Mouse (Mus musculus): ENCODE data around the gene Amigo3. TPM values are rescaled to one million over a fixed set of nuclear protein-coding genes. Genes with fewer than 3 reads are reported as not detected.

The Amigo3 gene
- polyA plus RNA-seq (2014; fragmentation: Illumina TruSeq; extraction: RNeasy Lipid Tissue Mini Kit (QIAGEN cat#74804); ENCODE audit: low read depth, low replicate concordance), result 4.1 TPM

DNA sequence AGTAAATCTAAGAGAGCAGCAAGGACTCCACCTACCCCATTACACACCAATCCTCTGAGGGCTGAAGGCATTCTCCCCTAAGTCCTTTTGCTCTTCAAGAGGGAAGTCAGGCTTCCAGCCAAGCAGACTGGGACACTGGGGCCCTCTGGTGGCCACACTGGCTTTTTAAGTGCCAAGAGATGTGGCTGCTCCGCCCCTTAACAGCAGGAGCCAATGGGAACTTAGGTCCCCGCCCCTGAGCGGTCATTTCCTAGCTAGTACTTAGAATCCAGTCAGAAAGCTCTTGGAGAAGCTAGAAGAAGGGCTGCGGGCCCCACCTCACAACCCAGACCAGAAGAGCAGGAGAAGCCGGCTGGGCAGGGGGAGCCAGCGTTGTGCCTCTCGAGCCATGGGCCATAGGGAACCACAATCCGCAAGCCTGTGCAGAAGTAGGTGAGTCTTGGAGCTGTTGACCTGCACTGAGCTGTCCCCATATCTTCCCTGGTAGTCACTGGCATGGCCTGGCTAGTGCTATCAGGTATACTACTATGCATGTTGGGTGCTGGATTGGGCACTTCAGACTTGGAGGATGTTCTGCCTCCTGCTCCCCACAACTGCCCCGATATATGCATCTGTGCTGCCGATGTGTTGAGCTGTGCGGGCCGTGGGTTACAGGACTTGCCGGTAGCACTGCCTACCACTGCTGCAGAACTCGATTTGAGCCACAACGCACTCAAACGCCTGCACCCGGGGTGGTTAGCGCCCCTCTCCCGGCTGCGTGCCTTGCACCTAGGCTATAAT, at the start of gene Amigo3:
Amigo3 (plus strand) TSS at position 275 of the 780 bp plus-strand sequence.

DNA sequence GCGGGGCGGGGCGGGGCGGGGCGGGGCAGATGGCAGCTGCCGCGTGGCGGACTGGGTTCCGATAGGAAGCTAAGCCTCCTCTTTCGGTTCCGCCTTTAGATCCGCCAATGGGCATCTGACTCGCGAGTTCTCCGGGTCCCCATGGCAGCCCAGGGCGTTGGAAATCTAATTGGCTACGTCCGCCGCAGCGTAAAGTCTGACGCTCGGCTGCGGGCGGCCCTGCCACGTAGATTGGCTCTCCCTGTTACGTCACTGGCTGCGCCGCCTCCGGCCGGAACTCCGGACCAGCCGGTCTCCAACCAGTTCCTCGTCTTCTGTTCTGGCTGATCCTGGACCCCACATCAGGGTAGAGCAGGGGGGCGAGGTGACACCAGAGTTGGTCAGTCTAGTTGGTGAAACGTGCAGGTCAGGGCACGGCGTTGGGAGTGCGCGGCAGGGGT, 3.9 kb upstream of the Amigo3 start, which contains the start of gene Gmppb:
Gmppb (plus strand) TSS at position 227 of the 440 bp plus-strand sequence.

GRCm38 (mm10) chr9:108080168-108080567, 27.2 kb downstream of the Amigo3 start, which contains the start of gene Mst1:
Gene Mst1 (plus strand): TSS chr9:108080436.

GRCm38 (mm10) chr9:108082988-108083431, 30.1 kb downstream of the Amigo3 start, which contains the start of gene Rnf123:
Gene Rnf123 (minus strand): TSS chr9:108083346.

DNA sequence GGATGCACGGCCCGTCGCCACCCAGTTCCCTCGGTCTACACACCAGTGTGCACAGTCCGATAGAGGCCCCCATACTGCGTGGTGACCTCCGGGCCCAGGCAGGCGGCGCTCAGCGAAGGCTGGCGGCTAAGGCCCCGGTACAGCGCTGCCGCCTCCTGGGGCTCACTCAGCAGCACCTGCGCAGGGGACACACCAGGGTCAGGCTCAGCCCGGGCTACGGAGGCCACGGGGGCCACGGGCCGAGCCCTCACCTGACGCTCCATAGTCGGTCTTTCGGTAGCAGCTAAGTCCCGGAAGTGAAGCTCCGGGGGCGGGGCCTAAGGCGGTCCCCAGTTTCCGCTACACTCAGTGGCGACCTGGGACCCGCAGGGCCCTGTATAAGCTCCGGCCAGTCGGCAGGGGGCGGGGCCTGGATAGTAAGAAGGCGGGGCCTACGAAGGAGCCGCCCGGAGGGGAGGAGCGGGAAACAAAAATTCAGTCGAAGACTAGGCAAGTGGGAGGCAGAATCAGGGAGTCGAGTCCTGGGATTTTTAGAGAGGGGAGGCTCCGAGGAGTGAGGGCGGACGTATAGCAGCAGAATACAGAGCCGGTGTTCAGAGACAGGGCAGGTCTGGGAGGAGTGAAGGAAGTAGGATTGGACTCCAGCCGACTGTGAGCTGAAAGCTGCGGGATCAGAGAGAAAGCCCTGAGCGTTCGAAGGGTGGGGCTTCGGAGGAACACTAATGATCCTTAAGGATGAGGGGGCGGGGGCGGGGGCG, 41.4 kb downstream of the Amigo3 start, which contains the start of gene Apeh:
Apeh (minus strand) TSS at position 423 of the 758 bp plus-strand sequence.

Other genes with a start within 250 kb of the Amigo3 start
- 49.4 TPM for gene Rbm6, start 179.9 kb upstream of the Amigo3 start, polyA plus RNA-seq (2014; fragmentation: Illumina TruSeq; extraction: RNeasy Lipid Tissue Mini Kit (QIAGEN cat#74804); ENCODE audit: low read depth, low replicate concordance)
- gene Mon1a, start 165.0 kb upstream of the Amigo3 start, polyA plus RNA-seq (2014; fragmentation: Illumina TruSeq; extraction: RNeasy Lipid Tissue Mini Kit (QIAGEN cat#74804); ENCODE audit: low read depth, low replicate concordance), result 14.8 TPM
- gene Mst1r, start 146.3 kb upstream of the Amigo3 start, polyA plus RNA-seq (2014; fragmentation: Illumina TruSeq; extraction: RNeasy Lipid Tissue Mini Kit (QIAGEN cat#74804); ENCODE audit: low read depth, low replicate concordance), result 10.8 TPM
- gene Actl11, start 124.7 kb upstream of the Amigo3 start, polyA plus RNA-seq (2014; fragmentation: Illumina TruSeq; extraction: RNeasy Lipid Tissue Mini Kit (QIAGEN cat#74804); ENCODE audit: low read depth, low replicate concordance), result 5.8 TPM
- 0.51 TPM for gene Camkv, start 117.5 kb upstream of the Amigo3 start, polyA plus RNA-seq (2014; fragmentation: Illumina TruSeq; extraction: RNeasy Lipid Tissue Mini Kit (QIAGEN cat#74804); ENCODE audit: low read depth, low replicate concordance)
- 1.1 TPM for gene Traip, start 103.0 kb upstream of the Amigo3 start, polyA plus RNA-seq (2014; fragmentation: Illumina TruSeq; extraction: RNeasy Lipid Tissue Mini Kit (QIAGEN cat#74804); ENCODE audit: low read depth, low replicate concordance)
- gene Uba7, start 77.7 kb upstream of the Amigo3 start, polyA plus RNA-seq (2014; fragmentation: Illumina TruSeq; extraction: RNeasy Lipid Tissue Mini Kit (QIAGEN cat#74804); ENCODE audit: low read depth, low replicate concordance), result 30.8 TPM
- gene Gm20661, start 70.1 kb upstream of the Amigo3 start, polyA plus RNA-seq (2014; fragmentation: Illumina TruSeq; extraction: RNeasy Lipid Tissue Mini Kit (QIAGEN cat#74804); ENCODE audit: low read depth, low replicate concordance), result 1.5 TPM
- gene Inka1, start 67.3 kb upstream of the Amigo3 start, polyA plus RNA-seq (2014; fragmentation: Illumina TruSeq; extraction: RNeasy Lipid Tissue Mini Kit (QIAGEN cat#74804); ENCODE audit: low read depth, low replicate concordance), result 7.1 TPM
- 13.2 TPM for gene Cdhr4, start 60.7 kb upstream of the Amigo3 start, polyA plus RNA-seq (2014; fragmentation: Illumina TruSeq; extraction: RNeasy Lipid Tissue Mini Kit (QIAGEN cat#74804); ENCODE audit: low read depth, low replicate concordance)
- 1.5 TPM for gene Gm20662, start 56.8 kb upstream of the Amigo3 start, polyA plus RNA-seq (2014; fragmentation: Illumina TruSeq; extraction: RNeasy Lipid Tissue Mini Kit (QIAGEN cat#74804); ENCODE audit: low read depth, low replicate concordance)
- gene Ip6k1, start 50.7 kb upstream of the Amigo3 start, polyA plus RNA-seq (2014; fragmentation: Illumina TruSeq; extraction: RNeasy Lipid Tissue Mini Kit (QIAGEN cat#74804); ENCODE audit: low read depth, low replicate concordance), result 73.8 TPM
- 51.6 TPM for gene Gmppb, start 3.9 kb upstream of the Amigo3 start, polyA plus RNA-seq (2014; fragmentation: Illumina TruSeq; extraction: RNeasy Lipid Tissue Mini Kit (QIAGEN cat#74804); ENCODE audit: low read depth, low replicate concordance)
- 0.15 TPM for gene Mst1, start 27.3 kb downstream of the Amigo3 start, polyA plus RNA-seq (2014; fragmentation: Illumina TruSeq; extraction: RNeasy Lipid Tissue Mini Kit (QIAGEN cat#74804); ENCODE audit: low read depth, low replicate concordance)
- 44.0 TPM for gene Rnf123, start 30.2 kb downstream of the Amigo3 start, polyA plus RNA-seq (2014; fragmentation: Illumina TruSeq; extraction: RNeasy Lipid Tissue Mini Kit (QIAGEN cat#74804); ENCODE audit: low read depth, low replicate concordance)
- gene Apeh, start 41.4 kb downstream of the Amigo3 start, polyA plus RNA-seq (2014; fragmentation: Illumina TruSeq; extraction: RNeasy Lipid Tissue Mini Kit (QIAGEN cat#74804); ENCODE audit: low read depth, low replicate concordance), result 51.9 TPM
- gene Bsn, start 137.2 kb downstream of the Amigo3 start, polyA plus RNA-seq (2014; fragmentation: Illumina TruSeq; extraction: RNeasy Lipid Tissue Mini Kit (QIAGEN cat#74804); ENCODE audit: low read depth, low replicate concordance), result 1.1 TPM
- 101 TPM for gene Dag1, start 210.8 kb downstream of the Amigo3 start, polyA plus RNA-seq (2014; fragmentation: Illumina TruSeq; extraction: RNeasy Lipid Tissue Mini Kit (QIAGEN cat#74804); ENCODE audit: low read depth, low replicate concordance)
- gene Nicn1, start 237.3 kb downstream of the Amigo3 start, polyA plus RNA-seq (2014; fragmentation: Illumina TruSeq; extraction: RNeasy Lipid Tissue Mini Kit (QIAGEN cat#74804); ENCODE audit: low read depth, low replicate concordance), result 30.2 TPM
- 35.7 TPM for gene Amt, start 243.7 kb downstream of the Amigo3 start, polyA plus RNA-seq (2014; fragmentation: Illumina TruSeq; extraction: RNeasy Lipid Tissue Mini Kit (QIAGEN cat#74804); ENCODE audit: low read depth, low replicate concordance)

All from adipose tissue, adult 10 weeks (tissue).